Mouse (Mus musculus) T-helper 17 cell (primary cell): ENCODE data around the gene Sergef.

Source experiments
- in situ Hi-C, 2 experiments: fragments of 300-600 bp; cut with MboI, MseI; formaldehyde crosslinking; loops; 1 replicate in 1 of 2; 2 replicates in 1 of 2; pipeline ENCODE4 v1.15.1; 2025; ENCODE audit warnings: high pct_unique_total_duplicates in 2 of 2

Gene Sergef

DNA sequence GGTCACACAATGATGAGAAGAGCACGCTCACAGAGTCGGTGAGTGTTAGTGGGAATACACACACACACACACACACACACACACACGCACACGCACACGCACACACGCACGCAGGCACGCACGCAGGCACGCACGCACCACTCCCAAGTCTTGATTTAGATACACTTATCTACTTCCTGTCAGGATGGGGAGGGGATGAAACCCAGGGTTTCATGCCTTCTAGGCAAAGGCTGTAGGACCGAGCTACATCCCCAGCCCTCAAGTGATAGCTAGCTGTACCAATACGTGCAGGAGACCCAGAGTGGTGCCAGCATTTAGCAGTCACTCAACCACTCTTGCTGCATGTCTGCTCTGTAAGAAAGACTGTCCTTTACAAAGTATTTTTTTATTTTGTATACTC, 137.0 kb downstream of the Sergef start:
- in situ Hi-C loops, result no loop called here

GRCm38 (mm10) chr7:46501458-46501857, 138.1 kb downstream of the Sergef start:
- in situ Hi-C loops, result no loop called here

DNA sequence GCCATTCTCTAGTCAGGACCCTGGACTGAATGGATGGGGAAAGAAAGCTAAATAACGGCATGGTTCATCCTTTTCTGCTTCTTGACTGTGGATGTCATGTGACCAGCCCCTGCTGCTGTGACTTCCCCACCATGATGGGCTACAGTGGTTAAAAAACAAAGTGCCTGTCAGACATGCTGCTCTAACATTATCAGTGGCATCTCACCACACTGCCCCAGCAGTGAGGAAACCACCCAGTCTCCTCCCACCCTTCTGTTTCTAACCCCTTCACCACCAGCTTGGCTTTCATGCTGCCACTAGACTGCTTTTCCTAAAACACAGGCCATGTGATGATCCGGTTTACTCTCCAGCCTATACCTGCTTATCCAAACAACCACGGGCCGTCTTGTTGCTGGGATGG, 140.0 kb downstream of the Sergef start:
- in situ Hi-C loops, result no loop called here

GRCm38 (mm10) chr7:46492134-46492678, 147.4 kb downstream of the Sergef start:
- in situ Hi-C loops, result no loop called here

DNA sequence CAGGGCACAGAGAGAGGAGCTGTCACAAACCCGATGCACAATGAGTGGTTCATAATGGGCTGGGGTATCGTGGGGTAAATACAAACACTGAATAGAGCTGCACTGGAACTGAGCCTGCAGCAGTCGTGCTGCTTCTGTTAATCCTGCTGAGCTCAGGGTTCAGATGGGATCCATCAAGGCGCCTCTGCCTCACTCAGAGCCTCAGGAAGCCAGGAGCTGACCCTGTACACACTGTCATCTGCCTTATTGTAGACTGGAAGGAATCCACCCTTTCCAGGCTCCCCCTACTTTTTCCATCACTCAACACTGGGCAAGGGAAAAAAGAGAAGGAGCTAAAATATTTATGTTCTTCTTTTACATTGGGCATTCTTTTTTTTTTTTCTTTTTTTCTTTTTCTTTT, 152.3 kb downstream of the Sergef start:
- in situ Hi-C loops, result no loop called here

DNA sequence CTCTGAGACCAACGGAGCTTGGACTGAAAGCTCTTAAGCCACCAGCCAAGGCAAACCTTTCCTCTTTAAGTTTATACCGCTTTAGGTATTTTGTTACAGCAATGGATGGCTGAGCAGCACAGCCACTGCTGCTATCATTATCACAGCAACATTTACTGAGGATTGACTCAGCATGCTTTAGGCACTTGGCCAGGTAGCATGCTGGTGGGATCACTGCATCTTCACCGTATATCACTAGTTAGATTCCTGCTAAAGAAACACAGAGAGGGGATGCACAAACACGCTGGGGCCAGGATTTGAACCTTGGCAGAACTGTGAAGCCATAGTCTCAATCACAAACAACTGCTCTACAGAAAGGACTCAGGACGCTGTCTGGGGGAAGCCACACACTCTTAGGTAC, 152.8 kb downstream of the Sergef start:
- in situ Hi-C loops, result no loop called here

GRCm38 (mm10) chr7:46484223-46484622, 155.4 kb downstream of the Sergef start:
- in situ Hi-C loops, result no loop called here

DNA sequence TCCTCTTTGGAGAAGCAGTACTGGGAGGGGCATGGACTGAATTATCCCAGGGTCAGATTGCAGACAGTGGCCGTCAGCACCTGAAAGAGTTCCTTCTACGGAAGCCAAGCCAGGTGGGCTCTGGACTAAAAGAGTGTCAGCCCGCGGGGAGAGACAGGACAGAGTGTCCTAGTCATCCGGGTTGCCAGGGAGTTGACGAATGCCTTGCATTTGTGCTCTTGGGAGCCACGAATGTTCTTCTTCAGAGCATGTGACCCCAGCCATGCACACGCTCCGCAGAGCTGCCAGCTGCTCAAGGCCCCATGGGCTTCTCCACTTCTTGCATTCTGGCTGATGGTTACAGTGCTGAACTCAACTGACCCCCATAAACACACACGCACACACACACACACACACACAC, 156.6 kb downstream of the Sergef start:
- in situ Hi-C loops, result no loop called here

DNA sequence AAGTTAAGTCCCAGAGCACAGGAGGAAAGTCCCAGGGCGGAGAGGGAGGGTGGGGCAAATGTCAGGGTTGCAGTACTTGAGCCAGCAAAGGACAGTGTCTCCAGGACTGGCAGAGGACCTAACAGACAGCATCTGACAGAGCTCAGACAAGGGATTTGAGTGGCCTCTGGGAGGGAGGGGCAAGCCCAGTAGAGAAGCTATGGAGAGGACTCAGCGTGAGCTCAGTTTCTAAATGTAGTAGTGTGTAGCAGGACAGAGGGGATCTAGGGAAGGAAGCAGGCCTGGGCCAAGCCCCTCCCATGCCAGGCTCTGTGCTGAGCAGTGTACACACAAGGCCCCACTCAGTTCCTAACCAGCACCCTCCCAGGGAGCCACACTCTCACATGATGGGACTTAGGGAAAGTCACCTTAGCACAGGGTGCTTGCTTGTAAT, 157.5 kb downstream of the Sergef start:
- in situ Hi-C loops, result no loop called here

GRCm38 (mm10) chr7:46479793-46480192, 159.8 kb downstream of the Sergef start:
- in situ Hi-C loops, result no loop called here

GRCm38 (mm10) chr7:46477456-46477855, 162.2 kb downstream of the Sergef start:
- in situ Hi-C loops, result no loop called here

GRCm38 (mm10) chr7:46475464-46475863, 164.1 kb downstream of the Sergef start:
- in situ Hi-C loops, result no loop called here

GRCm38 (mm10) chr7:46473141-46473540, 166.5 kb downstream of the Sergef start:
- in situ Hi-C loops, result no loop called here

GRCm38 (mm10) chr7:46471054-46471737, 168.4 kb downstream of the Sergef start:
- in situ Hi-C loops, result no loop called here

DNA sequence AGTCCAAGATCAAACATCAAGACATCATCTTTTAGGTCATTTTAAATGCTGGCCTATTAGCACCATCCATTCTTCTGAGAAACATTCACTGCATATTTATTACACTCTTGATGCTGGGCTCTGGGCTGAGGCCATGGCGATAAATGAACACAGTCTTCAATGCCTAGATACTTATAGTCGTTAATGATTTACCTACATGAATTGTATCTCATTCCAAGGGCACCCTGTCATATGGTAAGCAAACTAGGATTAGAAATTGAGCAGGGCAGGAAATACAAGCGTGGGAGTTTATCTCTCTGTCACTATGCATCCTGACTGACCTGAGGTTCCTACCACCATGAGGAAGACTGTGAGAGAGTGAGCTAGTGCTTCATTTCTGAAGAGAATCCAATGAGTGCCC, 170.1 kb downstream of the Sergef start:
- in situ Hi-C loops, result no loop called here

- in situ Hi-C loops, result no loop called here
Measured at GRCm38 (mm10) chr7:46466422-46466981, 173.1 kb downstream of the Sergef start.

DNA sequence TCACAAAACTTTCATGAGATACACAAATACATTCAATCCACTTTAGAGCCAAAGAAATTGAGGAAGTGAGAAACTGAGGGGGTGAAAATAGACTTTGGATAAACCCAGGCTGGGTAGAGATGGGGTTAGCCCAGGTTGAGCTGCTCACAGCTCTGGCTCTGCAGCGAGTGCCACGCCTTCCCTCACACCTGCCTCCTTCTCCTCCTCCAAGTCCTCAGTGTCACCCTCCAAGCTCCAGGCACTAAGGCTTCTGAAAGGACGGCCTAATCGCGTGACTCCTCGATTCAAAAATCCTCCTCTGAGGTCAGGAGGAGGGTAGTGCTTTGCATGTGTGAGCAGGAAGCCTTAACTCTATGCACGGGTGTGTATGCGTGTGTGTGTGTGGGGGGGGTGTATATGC, 176.5 kb downstream of the Sergef start:
- in situ Hi-C loops, result no loop called here

GRCm38 (mm10) chr7:46462287-46462686, 177.3 kb downstream of the Sergef start:
- in situ Hi-C loops, result no loop called here

DNA sequence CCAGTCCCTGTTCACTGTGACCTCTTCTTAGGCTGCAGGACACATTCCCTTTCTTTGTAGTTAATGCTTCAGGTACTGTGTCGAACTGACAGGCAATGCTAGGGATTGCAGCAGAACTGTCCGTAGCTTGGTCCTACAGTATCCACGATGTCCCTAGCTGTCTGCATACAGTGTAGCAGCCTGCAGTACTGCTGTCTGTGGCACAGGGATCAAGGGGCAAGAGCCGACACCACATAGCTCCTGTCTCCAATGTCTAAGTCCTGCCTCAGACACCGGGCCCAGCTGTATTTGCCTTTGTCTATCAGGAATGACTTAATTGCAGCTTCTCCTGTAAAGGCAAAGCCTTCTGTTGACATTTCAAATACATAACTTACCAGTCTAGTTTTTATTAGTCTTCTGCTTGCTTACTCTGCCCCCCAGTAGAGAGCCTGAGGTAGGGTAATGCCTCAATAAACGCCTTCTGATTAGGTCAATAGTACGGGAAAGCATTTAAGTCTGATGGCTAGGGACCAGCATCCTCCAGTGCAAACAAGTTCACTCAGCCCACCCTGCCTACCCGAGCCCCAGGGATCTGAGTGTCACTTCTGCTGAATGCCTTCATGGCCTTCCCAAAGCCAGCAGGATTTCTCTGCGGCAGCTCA, 179.9 kb downstream of the Sergef start:
- in situ Hi-C loops, result no loop called here

GRCm38 (mm10) chr7:46459200-46459599, 180.4 kb downstream of the Sergef start:
- in situ Hi-C loops, result no loop called here

DNA sequence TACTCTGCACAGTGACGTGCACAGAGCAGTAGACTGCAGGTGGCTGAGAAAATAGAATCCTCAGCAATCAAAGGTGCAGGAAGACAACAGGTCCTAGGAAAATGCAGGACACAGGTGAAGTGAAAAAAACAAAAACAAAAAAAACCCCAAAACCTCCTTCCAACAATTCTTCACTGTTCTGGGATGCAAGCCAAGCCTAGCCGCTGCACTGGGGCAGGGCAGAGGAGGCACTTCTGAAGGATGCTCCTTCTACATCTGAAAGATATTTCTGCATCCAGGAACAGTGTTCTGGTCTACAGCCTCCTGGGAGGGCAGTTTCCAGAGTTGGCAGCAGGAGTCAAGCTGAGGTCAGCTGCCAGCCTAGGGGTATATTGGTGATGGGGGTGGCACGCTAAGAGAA, 181.7 kb downstream of the Sergef start:
- in situ Hi-C loops, result no loop called here

GRCm38 (mm10) chr7:46453930-46454679, 185.5 kb downstream of the Sergef start:
- in situ Hi-C loops, result no loop called here
